Mouse (Mus musculus) spleen, adult 2 months (tissue): ENCODE measurements around the gene Rprm.

ENCODE experiments used
- CTCF ChIP-seq: fragments of 200-500 bp; IDR thresholded peaks from 2 replicates; pipeline ENCODE4 v1.5.1; 2011; ENCODE audit warnings: mild to moderate bottlenecking, inconsistent platforms; ENCODE audit not compliant: insufficient read depth, insufficient read length, insufficient replicate concordance; ENCODE audit errors: extremely low read depth
- POLR2A ChIP-seq: fragments of 200-500 bp; IDR thresholded peaks from 2 replicates; pipeline ENCODE4 v1.6.1; 2011; ENCODE audit warnings: low read depth, low read length, inconsistent platforms

- no peak for TF ChIP-seq CTCF
- no peak for TF ChIP-seq POLR2A
Measured at GRCm38 (mm10) chr2:54071526-54071925, 13.8 kb downstream of the Rprm start.
